Mouse (Mus musculus): ENCODE data around the gene Abca7. TPM values are rescaled to one million over a fixed set of nuclear protein-coding genes. Genes with fewer than 3 reads are reported as not detected.
A peak's percentile ranks its signal among the peaks of the same experiment; 100 is the strongest.
"Not testable (repeated sequence)": the region's sequence is repeated elsewhere in the genome, so short reads cannot be mapped to it uniquely, and the experiment has no call there.

Abca7 gene
- polyA plus RNA-seq, 1 experiment = 13.0 TPM

DNA sequence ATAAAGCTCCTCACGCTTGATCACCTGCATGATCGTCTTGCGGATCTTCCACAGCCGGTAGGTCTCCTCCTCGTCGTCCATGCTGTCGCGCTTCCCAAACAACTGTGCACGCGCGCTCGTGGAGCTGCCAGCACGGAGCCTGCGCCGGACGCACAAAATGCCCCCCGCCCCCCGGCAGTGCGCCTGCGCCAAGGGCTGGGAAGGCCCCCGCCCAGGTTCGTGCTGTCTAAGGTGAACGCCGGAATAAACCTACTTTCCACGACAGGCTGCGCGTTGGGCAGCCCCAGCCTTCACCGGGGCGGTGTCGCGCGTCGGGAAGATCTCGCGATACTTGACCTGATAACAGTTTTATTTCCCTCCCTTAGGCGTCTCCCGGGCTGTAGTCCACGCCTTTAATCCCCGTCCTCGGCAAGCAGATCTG, 43.3 kb downstream of the Abca7 start, which contains the start of gene Polr2e:
Polr2e (minus strand) TSS at position 237 of the 421 bp plus-strand sequence.
- DNase-seq (ENCODE audit: extremely low spot score in 1 of 2, low spot score in 1 of 2) = peak; percentile 97 to 99

DNA sequence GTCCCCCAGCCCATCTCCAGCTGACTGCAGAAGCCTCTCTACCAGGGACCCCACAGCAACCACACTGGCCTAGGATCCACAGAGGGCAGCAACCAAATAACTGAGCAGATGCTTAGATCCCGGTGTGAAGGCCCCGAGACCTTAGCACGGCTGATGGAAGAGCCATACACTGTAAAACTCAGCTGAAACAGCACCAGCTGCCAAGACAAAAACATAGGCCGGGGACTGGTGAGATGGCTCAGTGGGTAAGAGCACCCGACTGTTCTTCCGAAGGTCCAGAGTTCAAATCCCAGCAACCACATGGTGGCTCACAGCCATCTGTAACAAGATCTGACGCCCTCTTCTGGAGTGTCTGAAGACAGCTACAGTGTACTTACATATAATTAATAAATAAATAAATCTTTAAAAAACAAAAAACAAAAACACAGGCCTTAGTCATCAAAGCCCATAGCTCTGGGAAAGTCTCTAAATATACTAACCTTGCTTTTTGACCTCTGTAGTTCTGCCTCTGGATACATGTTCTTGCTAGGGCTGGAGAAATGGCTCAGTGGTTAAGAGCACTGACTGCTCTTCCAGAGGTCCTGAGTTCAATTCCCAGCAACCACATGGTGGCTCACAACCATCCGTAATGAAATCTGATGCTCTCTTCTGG, 45.2 kb downstream of the Abca7 start:
- DNase-seq (ENCODE audit: extremely low spot score in 1 of 2, low spot score in 1 of 2) = not testable (repeated sequence)

DNA sequence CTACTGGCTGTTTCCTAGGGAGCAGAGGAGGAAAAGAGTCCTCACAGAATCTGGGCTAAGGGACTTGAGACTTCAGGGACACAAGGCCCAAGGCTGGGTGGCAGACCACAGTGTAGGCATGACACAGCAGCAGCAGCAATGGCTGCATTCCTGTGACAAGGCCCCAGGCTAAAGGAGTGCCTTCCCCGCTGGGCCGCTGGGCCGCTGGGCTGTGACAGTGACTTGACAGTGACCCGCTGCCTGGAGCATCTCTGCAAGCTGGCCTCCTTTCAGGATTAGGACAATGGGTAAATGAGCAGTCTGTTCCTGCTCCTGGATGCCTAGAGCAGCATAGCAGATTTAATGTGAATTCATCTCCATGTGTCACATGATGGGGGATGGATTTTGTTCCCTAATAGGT, 47.8 kb downstream of the Abca7 start:
- no peak for DNase-seq (ENCODE audit: extremely low spot score in 1 of 2, low spot score in 1 of 2)

DNA sequence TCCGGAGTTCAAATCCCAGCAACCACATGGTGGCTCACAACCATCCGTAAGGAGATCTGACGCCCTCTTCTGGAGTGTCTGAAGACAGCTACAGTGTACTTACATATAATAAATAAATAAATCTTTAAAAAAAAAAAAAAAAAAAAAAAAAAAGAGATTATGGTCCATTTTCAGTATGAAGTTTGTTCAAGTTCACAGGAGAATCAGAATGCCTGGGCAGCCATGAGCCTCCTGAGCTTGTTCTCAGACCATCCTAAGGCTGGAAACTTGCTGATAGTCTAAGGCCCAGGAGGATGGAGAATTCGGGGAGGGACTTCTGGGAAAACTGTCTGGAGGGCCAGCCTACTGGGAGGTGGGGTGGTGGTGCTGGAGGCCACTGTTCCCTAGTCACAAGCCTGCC, 49.1 kb downstream of the Abca7 start:
- DNase-seq (ENCODE audit: extremely low spot score in 1 of 2, low spot score in 1 of 2) = not testable (repeated sequence)

DNA sequence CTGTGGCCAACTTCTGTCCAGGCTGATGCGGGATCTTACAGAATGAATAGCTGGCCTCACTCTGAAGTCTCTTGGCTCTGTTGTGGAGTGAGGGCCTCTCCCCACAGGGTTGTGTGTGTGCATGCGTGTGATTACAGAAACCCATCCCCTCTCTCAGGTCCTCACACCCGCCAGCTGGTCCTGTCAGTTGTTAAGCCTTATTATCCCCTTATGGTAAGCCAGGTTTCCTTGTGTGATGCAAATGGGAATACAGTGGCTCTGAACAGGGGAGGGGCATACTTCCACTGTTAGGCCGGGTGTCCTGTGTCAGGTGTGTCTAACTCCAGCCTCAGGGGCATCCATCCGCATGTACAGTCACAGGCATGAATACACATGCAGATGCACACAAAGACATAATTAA, 49.5 kb downstream of the Abca7 start:
- DNase-seq (ENCODE audit: extremely low spot score in 1 of 2, low spot score in 1 of 2) = no peak

DNA sequence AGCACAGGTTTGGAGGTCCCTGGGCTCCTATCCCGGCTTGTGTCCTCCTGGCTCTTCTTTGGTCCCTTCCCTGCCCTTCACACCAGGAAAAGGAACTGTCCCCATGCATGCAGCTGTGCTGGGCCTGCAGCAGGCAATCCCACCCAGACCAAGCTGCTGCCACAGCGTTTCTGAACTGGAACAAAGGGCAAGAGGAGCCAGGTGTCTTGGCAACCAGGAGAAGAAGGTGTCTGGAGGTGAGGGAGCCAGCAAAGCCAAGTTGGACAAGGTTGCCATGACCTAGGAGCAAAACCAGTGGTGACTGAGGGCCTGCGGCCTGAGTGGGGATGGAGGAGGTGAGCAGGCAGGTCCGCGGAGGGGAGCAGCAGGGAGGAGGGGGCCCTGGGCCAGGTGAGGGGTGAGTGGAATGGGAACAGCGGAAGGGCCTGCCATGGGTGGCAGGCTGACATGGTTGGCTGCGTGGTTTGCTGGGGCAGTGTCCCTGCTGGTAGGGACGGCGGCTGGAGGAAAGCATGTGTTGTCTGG, 50.8 kb downstream of the Abca7 start, which contains the start of gene Gpx4:
Gpx4 (plus strand) TSS at position 126 of the 525 bp plus-strand sequence.
- no peak for DNase-seq (ENCODE audit: extremely low spot score in 1 of 2, low spot score in 1 of 2)

DNA sequence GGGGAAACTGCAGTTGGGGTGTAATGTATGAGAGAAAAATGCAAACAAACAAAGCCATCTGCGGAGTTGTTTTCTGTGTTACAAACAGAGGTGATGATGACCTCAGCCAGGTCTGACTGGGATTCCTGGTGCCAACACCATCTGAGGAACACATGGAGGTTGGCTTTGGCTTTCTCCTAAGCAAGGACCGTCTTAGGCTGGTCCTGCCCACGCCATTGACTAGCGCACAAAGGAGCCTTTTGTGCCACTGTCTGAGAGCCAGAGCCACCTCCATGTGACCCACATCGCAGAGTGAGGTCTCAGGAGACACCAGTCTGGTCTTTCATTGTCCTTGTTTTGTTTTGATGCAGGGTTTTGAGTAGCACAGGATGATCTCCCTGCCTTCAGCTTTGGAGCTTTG, 52.1 kb downstream of the Abca7 start:
- DNase-seq (ENCODE audit: extremely low spot score in 1 of 2, low spot score in 1 of 2) = peak in 1 of 2 experiments; percentile 35

DNA sequence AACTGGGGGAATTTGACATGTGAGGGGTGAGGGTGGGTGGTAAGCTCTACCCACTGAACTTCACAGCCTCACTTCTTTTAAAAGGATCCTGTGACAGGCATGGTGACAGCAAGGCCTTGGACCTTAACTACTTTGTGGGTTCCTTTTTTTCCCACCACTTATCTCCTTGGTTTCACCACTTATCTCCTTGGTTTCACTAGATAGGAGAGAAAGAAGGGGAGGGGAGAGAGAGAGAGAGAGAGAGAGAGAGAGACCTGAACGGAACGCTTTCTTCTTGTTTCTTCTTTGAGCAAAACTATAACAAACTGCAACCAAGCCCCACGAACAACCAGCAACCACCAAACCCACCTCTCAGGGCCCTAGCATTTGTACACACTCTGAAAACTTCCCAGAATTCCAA, 52.5 kb downstream of the Abca7 start:
- no peak for DNase-seq (ENCODE audit: extremely low spot score in 1 of 2, low spot score in 1 of 2)

DNA sequence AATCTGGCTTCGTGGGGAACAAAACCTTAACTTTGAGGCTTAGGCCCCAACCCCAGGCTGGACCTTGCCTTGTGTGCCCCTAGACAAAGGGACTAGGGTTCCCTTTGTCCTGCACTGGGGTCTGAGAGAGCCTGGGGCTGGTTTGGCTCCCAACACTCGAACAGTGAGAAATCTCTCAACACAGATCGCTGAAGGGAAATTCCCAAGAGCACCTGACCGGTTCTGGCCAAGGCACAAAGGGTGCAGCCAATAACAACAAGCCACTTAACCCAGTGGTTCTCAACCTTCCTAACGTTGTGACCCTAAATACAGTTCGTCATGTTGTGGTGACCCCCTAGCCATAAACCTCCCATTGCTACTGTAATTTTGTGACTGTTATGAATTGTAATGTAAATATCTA, 54.0 kb downstream of the Abca7 start:
- DNase-seq (ENCODE audit: extremely low spot score in 1 of 2, low spot score in 1 of 2) = no peak

DNA sequence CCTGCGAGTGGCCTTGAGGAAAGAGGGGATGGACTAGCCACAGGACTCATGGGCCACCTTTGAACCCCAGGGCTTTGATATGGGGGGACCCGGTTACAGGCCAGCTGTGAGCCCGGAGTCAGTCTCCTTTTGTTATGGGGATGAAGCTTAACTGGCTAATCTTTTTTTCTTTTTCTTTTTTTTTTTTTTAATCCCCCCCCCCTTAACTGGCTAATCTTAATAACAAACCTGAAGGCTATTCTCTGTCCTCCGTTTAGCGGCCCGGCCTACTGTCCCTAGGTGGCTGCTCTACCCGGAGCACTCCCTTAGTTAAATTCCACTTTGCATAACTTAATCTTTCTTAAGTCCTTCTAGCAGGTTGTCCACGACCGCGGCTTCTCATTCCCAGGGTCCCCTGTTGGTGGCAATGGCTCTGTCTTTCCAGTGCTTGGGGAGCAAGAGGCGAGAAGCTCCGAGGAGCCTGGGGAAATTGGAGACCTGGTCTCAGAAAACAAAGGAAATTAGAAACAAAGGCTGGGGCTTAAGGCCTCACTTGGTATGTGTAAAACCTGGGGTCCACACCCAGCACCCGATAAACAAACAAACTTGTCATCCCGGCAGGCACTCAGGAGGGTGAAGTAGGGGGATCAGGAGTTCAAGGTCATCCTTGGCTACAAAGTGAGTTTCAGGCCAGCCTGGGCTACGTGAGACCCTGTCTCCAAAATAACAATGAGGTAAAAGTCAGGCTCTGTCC, 54.8 kb downstream of the Abca7 start:
- no peak for DNase-seq (ENCODE audit: extremely low spot score in 1 of 2, low spot score in 1 of 2)

DNA sequence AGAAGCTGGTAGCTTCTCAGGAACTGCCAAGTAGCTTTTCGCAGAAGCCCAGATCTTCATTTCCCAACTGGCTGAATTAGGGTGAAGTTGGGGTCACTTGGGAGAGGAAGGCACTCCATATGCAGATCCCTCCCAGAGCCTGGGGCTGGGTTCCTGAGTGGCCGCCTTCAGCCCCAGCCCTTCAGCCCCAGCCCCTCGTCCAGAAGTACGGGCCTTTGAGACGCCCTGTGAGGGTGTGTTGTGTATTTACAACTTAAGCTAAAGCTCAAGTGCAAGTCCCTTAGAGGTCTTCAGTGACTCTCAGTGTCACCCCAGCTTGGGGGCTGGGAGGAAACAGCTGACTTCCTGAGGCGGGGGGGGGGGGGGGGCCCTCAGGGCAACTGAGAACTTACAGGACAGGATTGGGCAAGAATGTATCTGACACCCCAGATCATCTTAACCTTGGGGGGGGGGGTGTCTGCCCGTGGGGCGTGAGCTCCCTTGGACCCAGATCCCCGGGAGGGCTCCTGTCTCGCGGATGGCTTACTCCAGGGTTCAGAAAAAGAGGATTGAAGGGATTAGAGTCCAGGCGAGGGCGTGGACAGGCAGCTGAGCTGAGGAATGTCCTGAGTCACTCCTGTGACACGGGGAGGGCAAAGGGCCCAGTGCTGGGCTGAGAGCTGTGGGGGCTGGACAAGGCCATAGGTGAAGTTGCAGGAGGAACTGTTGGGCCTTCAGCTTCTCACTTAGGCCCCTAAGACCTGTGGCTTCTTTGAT, 55.5 kb downstream of the Abca7 start:
- no peak for DNase-seq (ENCODE audit: extremely low spot score in 1 of 2, low spot score in 1 of 2)

DNA sequence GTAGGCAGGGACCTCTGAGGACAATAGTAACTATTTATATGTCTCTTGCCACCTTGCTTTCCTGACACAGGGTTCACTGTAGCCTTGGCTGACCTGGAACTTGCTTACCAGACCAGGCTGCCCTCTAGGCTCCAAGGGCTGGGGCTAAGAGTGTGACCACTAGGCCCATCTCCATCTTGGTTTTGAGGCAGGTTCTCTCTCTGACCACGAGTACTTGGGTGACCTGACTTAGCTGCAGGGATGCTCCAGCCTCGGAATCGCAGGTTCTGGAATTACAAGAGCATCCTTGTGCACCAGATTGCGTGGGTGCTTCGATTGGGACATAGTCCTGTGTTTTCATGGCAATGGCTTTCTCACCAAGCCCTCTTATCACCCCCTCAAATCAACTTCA, 56.1 kb downstream of the Abca7 start:
- DNase-seq (ENCODE audit: extremely low spot score in 1 of 2, low spot score in 1 of 2) = no peak

DNA sequence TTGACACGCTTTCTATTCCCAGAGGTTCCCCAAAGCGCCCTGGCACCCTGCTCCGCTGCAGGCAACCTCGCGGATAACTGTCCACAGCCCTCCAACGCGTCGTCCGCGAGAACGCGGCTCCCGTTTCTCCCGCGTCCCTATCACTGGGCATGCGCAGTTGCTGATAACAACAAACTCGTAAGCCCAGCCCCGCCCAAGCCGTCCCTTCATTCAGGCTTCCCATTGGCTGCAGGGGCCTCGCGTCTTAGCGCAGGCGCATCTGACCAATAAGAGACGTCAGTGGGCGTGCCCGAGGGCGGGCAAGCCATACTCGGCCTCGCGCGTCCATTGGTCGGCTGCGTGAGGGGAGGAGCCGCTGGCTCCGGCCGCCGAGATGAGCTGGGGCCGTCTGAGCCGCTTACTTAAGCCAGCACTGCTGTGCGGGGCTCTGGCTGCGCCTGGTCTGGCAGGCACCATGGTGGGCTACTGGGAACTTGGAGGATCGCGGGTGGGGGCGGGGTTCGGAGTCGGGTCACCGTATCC, 57.0 kb downstream of the Abca7 start:
- peak; percentile 99 to 100 for DNase-seq (ENCODE audit: extremely low spot score in 1 of 2, low spot score in 1 of 2)

DNA sequence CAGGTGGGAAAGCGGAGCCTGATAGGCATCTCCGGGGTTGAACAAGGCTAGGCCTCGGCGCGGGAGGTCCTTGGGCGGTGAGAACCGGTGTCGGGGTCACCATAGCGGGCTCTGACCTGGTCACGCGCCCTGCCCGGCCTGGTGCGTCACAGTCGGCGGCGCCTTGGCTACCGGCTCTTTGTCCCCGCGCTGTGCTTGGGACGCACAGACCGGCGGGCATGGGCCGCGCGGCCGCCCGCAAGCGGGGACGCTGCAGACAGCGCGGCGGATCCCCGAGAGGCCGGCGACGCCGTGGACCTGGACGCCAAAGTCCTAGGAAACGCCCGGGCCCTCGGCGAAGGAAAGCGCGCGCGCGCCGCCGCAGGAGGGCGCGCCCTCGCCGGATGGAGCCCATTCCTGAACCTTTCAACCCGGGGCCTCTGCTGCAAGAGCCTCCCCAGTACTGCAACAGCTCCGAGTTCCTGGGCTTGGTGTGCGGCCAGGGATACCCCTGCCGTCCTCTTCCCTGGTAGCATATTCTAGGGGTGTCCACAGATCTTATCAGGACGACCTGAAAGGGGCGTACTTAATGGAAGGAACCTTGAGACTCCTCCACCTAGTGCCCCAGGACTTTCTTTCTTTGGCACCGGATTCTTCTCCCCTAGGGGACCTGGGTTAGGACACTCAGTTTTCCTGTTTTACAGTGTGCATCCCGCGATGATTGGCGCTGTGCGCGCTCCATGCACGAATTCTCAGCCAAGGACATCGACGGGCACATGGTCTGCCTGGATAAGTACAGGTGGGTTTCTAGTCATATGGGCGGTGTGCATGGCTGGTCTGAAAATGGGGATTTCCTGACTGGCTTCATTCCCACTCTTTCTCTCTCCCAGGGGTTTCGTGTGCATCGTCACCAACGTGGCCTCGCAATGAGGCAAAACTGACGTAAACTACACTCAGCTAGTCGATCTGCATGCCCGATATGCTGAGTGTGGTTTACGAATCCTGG, 57.8 kb downstream of the Abca7 start:
- DNase-seq (ENCODE audit: extremely low spot score in 1 of 2, low spot score in 1 of 2) = peak in 1 of 2 experiments; percentile 47

DNA sequence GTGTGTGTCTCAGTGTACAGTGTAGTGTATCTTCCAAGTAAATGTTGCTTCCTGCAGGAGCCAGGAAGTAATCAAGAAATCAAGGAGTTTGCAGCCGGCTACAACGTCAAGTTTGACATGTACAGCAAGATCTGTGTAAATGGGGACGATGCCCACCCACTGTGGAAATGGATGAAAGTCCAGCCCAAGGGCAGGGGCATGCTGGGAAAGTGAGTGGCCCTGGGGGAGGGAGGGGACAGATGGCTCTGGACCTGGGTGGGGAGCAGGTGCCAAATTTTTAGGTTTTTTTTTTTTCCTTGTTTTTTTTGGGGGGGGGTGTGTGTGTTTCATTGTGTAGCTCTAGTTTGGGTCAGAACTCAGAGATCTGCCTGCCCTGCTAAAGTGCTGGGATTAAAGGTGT, 58.6 kb downstream of the Abca7 start:
- not testable (repeated sequence) for DNase-seq (ENCODE audit: extremely low spot score in 1 of 2, low spot score in 1 of 2)

DNA sequence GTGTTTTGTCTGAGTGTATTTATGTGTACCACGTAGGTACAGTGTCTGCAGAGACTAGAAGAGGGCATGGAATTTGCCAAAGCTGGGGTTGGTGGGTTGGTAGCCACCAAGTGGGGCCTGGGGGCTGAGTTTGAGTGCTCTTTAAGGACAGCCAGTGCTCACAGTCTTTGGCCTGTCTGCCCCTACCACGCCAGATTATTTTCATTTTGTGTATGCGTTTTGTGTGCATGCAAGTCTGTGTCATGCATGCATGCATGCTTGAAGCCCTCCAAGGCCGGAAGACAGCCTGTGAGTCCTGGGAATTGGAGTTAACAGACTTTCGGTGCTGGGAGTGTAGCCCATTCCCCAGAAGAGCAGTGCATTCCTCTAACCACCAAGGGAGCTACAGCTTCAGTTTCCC, 59.1 kb downstream of the Abca7 start:
- no peak for DNase-seq (ENCODE audit: extremely low spot score in 1 of 2, low spot score in 1 of 2)

DNA sequence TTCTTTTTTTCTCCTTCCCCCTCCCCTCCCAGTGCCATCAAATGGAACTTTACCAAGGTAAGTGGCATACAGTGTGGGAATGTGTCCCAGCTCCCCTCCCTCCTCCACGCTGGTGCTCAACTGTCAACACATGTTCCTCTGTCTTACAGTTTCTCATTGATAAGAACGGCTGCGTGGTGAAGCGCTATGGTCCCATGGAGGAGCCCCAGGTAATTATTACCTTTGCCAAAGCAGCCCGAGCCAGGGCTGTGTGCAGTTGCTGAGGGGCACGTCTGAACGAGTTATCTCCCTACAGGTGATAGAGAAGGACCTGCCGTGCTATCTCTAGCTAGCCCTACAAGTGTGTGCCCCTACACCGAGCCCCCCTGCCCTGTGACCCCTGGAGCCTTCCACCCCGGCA, 59.6 kb downstream of the Abca7 start:
- DNase-seq (ENCODE audit: extremely low spot score in 1 of 2, low spot score in 1 of 2) = no peak

DNA sequence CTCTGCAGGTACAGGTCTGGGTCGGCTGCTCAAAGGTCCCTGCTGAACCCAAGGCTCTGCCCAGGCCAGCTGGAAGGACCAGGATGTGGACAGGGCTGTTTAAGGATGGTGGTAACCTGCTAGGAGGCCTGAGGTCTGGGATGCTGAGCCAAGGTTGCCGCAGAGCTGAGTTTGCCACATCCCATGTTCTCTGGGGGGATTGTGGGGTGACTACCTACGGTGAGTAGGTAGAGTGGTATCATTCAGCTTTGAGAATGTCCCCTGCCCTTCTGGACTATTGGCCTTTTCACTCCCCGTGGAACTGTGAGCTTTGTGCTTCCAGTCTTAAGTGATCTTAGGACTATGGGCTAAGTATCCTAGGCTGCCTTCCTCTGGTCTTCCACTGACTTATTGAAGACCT, 60.2 kb downstream of the Abca7 start:
- no peak for DNase-seq (ENCODE audit: extremely low spot score in 1 of 2, low spot score in 1 of 2)

DNA sequence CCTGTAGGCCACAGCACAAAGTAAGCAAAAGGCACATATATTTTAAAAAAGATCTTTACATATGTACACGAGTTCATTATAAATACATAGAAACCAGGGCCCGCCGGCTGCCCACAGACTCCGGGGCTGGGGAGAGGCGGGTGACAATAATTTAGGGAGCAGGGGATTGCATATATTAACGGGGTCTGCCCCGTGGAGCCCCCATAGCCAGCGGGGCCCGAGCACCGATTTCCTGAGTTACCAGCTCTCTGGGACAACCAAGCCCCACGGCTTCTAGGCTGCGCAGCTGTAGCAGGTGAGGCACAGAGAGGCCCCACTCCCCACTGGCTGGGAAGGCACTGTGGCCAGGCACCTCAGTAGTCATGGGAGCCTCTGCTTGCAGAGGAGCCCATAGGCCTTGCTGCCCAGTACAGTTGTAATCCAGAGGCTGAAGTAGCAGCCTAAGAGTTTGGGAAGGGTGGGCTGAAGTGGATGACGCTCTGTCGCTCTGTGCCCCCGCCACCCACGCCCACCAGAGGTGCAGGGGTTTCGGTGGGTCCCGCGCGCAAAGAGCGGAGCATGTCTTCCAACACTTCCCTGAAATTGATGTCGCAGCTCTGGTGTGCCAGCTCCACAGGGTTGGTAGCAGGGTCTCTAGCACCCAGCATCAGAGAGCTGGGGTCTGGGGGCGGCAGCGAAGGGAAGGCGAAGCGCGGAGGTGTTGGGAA, 60.8 kb downstream of the Abca7 start:
- no peak for DNase-seq (ENCODE audit: extremely low spot score in 1 of 2, low spot score in 1 of 2)

All from frontal cortex, adult 2 months (tissue).